Mouse (Mus musculus) embryonic facial prominence, embryonic 12.5 days (tissue): Measurements from ENCODE around the gene Wdr6. TPM values are rescaled to one million over a fixed set of nuclear protein-coding genes. Genes with fewer than 3 reads are reported as not detected.
A peak's percentile ranks its signal among the peaks of the same experiment; 100 is the strongest.

Experiments used
- ATAC-seq: fragments of 200-750 bp; cut with Nextera tagmentation; 2 replicates; pipeline ENCODE4 v1.8.0; 2017; ENCODE audit not compliant: insufficient number of reproducible peaks, insufficient read depth, low FRiP score, low TSS enrichment
- H3K27ac ChIP-seq: fragments of 300-500 bp; sonication (generic); 2 replicates; pipeline ENCODE4 v1.5.1; 2016; ENCODE audit warnings: mild to moderate bottlenecking
- H3K27me3 ChIP-seq: fragments of 300-500 bp; sonication (generic); 2 replicates; pipeline ENCODE4 v1.6.1; 2016; ENCODE audit warnings: mild to moderate bottlenecking, moderate library complexity
- H3K36me3 ChIP-seq: fragments of 300-500 bp; sonication (generic); 2 replicates; pipeline ENCODE4 v1.6.1; 2016; ENCODE audit warnings: mild to moderate bottlenecking
- H3K4me1 ChIP-seq: fragments of 300-500 bp; sonication (generic); 2 replicates; pipeline ENCODE4 v1.6.1; 2016
- H3K4me2 ChIP-seq: fragments of 300-500 bp; sonication (generic); replicated peaks from 2 replicates; pipeline ENCODE4 v1.6.1; 2016; ENCODE audit warnings: mild to moderate bottlenecking, moderate library complexity
- H3K4me3 ChIP-seq: fragments of 300-500 bp; sonication (generic); 2 replicates; pipeline ENCODE4 v1.5.1; 2016; ENCODE audit warnings: mild to moderate bottlenecking
- H3K9ac ChIP-seq: fragments of 300-500 bp; sonication (generic); 2 replicates; pipeline ENCODE4 v1.6.1; 2016; ENCODE audit warnings: mild to moderate bottlenecking, moderate library complexity
- H3K9me3 ChIP-seq: fragments of 300-500 bp; sonication (generic); 2 replicates; pipeline ENCODE4 v1.6.1; 2016; ENCODE audit warnings: mild to moderate bottlenecking, moderate library complexity
- WGBS: fragments of 180-500 bp; shearing (Covaris S2); methylation state at CpG from one replicate; pipeline ENCODE4 v1.1.7; 2016; 5-methylcytosine and 5-hydroxymethylcytosine counted together
- polyA plus RNA-seq: library from polyadenylated mRNA; unstranded; fragments of >200 nt; fragmentation: Nextera tagmentation; extraction: Ambion mirVana; gene quantifications from 2 replicates; pipeline ENCODE4 v1.2.1, GENCODE M21; 2016

Wdr6 gene
- polyA plus RNA-seq, 1 experiment from 2014 or later = 215 TPM

- Histone ChIP-seq H3K9me3 (no peaks in the 10 kb centered on the region), H3K4me3 (no peak overlapping the region), H3K27ac (no peak overlapping the region), H3K27me3 (no peaks in the 10 kb centered on the region), H3K36me3 (no peaks in the 10 kb centered on the region), H3K4me1 (peaks cover 2% of the 10 kb centered on the region; the same call in 1 of the 2 replicates), H3K9ac (no peak overlapping the region), H3K4me2 (no peak overlapping the region)
- ATAC-seq = no peak
- 73% methylated on average over 3 of the region's 3 CpGs for WGBS
These were observed 15.8 kb upstream of the Wdr6 start for GRCm38 (mm10) chr9:108594354-108594753.

DNA sequence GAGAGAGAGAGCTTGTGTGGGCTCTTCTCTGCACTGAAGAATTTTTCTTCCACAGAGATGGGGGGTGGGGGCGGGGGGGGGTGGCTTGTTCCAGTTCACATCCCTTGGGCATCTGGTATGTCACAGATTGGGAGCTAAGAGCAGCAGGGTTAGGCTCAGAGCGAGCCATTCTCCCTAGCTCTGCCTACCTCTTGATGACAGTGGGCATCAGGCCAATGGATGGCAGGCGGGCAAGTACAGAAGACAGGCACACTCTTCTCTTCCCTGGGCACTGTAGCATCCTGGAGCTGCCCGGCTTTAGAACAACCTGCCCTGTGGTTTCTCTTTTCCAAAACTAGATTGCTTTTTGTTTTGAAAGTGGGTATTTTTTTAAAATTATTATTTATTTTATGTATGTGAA, 12.9 kb upstream of the Wdr6 start:
- no peak overlapping the region for H3K27ac ChIP-seq

DNA sequence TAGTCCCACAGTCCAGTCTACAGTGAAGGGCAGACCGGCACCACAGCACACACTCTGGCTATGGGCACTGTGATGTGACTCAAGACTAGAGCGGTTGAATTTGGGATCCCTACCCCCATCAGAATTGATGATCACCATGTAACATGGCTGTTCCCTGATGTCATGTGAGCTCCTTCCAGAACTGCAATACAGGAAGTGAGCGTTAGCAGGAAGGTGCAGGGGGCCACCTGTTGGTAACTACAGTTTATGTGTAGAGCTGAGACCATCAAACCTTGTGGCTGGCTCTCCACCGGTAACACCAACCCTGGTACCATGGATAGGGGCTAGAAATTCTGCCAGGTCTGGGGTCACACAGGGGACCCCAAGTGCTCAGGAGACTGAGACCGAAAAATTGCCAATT, 10.7 kb upstream of the Wdr6 start:
- H3K9ac ChIP-seq = no peak overlapping the region
- no peak overlapping the region for H3K4me2 ChIP-seq
- H3K4me1 ChIP-seq = peaks cover 24% of the 10 kb centered on the region
- H3K9me3 ChIP-seq = no peaks in the 10 kb centered on the region
- peak overlapping the region; percentile 80; the same call in 1 of the 2 replicates for H3K27ac ChIP-seq
- no peak for ATAC-seq
- no peaks in the 10 kb centered on the region for H3K36me3 ChIP-seq
- H3K4me3 ChIP-seq = no peak overlapping the region
- H3K27me3 ChIP-seq = no peaks in the 10 kb centered on the region
- 69% methylated on average over 5 of the region's 5 CpGs for WGBS

More for the DNA sequence above, 12.9 kb upstream of the Wdr6 start:
- H3K27me3 ChIP-seq = no peaks in the 10 kb centered on the region
- no peak overlapping the region for H3K4me3 ChIP-seq
- no peaks in the 10 kb centered on the region for H3K36me3 ChIP-seq
- ATAC-seq = no peak
- peaks cover 24% of the 10 kb centered on the region for H3K4me1 ChIP-seq
- no peaks in the 10 kb centered on the region for H3K9me3 ChIP-seq
- no peak overlapping the region for H3K4me2 ChIP-seq
- no peak overlapping the region for H3K9ac ChIP-seq
- 83% methylated on average over 4 of the region's 4 CpGs for WGBS

- peak overlapping the region; percentile 31; the same call in 1 of the 2 replicates for H3K9ac ChIP-seq
- ATAC-seq = peak; percentile 95
- peak overlapping the region; percentile 40 for H3K4me2 ChIP-seq
- H3K9me3 ChIP-seq = no peaks in the 10 kb centered on the region
- H3K27ac ChIP-seq = peak overlapping the region; percentile 80
- no peaks in the 10 kb centered on the region for H3K36me3 ChIP-seq
- H3K27me3 ChIP-seq = no peaks in the 10 kb centered on the region
- peaks cover 24% of the 10 kb centered on the region for H3K4me1 ChIP-seq
- peak overlapping the region; percentile 8 for H3K4me3 ChIP-seq
- WGBS = 1% methylated on average over 14 of the region's 14 CpGs
These were observed 9.1 kb upstream of the Wdr6 start for GRCm38 (mm10) chr9:108587571-108588180.

GRCm38 (mm10) chr9:108579344-108579690, 778 bp upstream of the Wdr6 start:
- Histone ChIP-seq H3K36me3 (peaks cover 26% of the 10 kb centered on the region), H3K9ac (peak overlapping the region; percentile 60), H3K4me1 (peaks cover 46% of the 10 kb centered on the region), H3K4me2 (peak overlapping the region; percentile 70), H3K27me3 (no peaks in the 10 kb centered on the region), H3K4me3 (peak overlapping the region; percentile 90), H3K27ac (peak overlapping the region; percentile 91), H3K9me3 (no peaks in the 10 kb centered on the region)
- WGBS = 65% methylated on average over 5 of the region's 5 CpGs
- no peak for ATAC-seq

- Histone ChIP-seq H3K9me3 (no peaks in the 10 kb centered on the region), H3K4me1 (peaks cover 54% of the 10 kb centered on the region), H3K4me3 (peak overlapping the region; percentile 90), H3K4me2 (peak overlapping the region; percentile 70), H3K9ac (peak overlapping the region; percentile 89), H3K27me3 (no peaks in the 10 kb centered on the region), H3K36me3 (peaks cover 39% of the 10 kb centered on the region), H3K27ac (peak overlapping the region; percentile 91)
- ATAC-seq = no peak
- WGBS = under 1% methylated on average over 24 of the region's 24 CpGs
These were observed 500 bp downstream of the Wdr6 start for GRCm38 (mm10) chr9:108577934-108578544.

GRCm38 (mm10) chr9:108577025-108577424, 1.5 kb downstream of the Wdr6 start:
- Histone ChIP-seq H3K27me3 (no peaks in the 10 kb centered on the region), H3K36me3 (peaks cover 48% of the 10 kb centered on the region), H3K4me3 (peak overlapping the region; percentile 90), H3K9me3 (no peaks in the 10 kb centered on the region), H3K9ac (peak overlapping the region; percentile 89), H3K4me1 (peaks cover 54% of the 10 kb centered on the region), H3K4me2 (peak overlapping the region; percentile 70), H3K27ac (no peak overlapping the region)
- ATAC-seq = no peak
- WGBS = 60% methylated on average over 6 of the region's 6 CpGs

DNA sequence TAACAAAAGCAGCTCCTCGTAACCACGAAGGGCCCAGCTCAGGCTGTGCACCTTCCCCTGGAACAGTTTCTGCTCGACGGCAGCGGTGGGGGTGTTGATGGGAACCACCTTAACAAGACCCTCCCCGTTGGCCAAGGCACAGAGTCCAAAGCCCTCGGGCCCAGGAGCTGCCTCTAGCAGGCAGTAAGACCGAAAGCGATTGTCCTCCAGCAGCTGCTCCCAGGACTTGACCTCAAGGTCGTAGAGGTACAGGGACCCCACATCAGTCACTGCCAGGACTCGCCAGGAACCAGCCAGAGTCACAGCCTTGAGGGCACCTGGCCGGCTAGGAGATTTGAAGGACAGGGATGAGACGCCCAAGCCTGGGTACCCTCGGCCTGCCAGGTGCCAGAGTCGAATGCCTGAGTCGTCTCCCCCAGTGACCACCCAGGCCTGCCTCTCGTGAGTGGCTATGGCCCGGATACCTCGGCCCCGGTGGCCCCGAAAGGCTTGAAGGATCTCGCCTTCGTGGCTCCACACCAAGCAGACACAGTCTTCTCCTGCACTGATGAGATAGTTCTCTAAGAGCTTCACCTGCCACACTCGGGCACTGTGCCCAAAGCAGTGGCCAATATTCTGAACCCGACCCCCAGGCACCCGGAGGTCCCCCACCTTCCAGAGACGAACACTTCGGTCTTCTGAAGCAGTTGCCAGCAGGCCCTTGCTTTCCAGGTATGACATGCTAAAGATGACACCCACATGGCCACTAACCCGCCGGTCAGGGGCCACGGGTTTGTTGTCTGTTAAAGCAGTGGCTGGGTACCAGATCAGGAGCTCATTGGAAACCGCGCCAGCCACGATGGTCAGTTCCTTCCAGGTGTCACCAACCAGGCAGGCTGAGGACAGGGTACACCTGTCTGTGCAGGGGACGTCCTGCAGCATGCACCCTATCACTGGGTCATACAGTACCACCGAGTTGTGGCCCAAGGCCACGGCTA, 2.9 kb downstream of the Wdr6 start:
- peaks cover 53% of the 10 kb centered on the region for H3K36me3 ChIP-seq
- 0 out of 2 replicates have a peak overlapping the region, but pooled peaks have one; percentile 90 for H3K4me3 ChIP-seq
- H3K27ac ChIP-seq = no peak overlapping the region
- H3K27me3 ChIP-seq = no peaks in the 10 kb centered on the region
- 91% methylated on average over 37 of the region's 37 CpGs for WGBS
- no peak overlapping the region for H3K4me2 ChIP-seq
- H3K9ac ChIP-seq = no peak overlapping the region
- no peak for ATAC-seq
- peaks cover 60% of the 10 kb centered on the region for H3K4me1 ChIP-seq
- no peaks in the 10 kb centered on the region for H3K9me3 ChIP-seq

- peaks cover 53% of the 10 kb centered on the region for H3K36me3 ChIP-seq
- H3K4me1 ChIP-seq = peaks cover 66% of the 10 kb centered on the region
- no peak for ATAC-seq
- WGBS = 87% methylated on average over 12 of the region's 12 CpGs
- H3K4me2 ChIP-seq = no peak overlapping the region
- no peak overlapping the region for H3K9ac ChIP-seq
- H3K27me3 ChIP-seq = no peaks in the 10 kb centered on the region
- H3K4me3 ChIP-seq = no peak overlapping the region
- H3K9me3 ChIP-seq = no peaks in the 10 kb centered on the region
- H3K27ac ChIP-seq = no peak overlapping the region
These were observed 3.6 kb downstream of the Wdr6 start for GRCm38 (mm10) chr9:108574921-108575320.

DNA sequence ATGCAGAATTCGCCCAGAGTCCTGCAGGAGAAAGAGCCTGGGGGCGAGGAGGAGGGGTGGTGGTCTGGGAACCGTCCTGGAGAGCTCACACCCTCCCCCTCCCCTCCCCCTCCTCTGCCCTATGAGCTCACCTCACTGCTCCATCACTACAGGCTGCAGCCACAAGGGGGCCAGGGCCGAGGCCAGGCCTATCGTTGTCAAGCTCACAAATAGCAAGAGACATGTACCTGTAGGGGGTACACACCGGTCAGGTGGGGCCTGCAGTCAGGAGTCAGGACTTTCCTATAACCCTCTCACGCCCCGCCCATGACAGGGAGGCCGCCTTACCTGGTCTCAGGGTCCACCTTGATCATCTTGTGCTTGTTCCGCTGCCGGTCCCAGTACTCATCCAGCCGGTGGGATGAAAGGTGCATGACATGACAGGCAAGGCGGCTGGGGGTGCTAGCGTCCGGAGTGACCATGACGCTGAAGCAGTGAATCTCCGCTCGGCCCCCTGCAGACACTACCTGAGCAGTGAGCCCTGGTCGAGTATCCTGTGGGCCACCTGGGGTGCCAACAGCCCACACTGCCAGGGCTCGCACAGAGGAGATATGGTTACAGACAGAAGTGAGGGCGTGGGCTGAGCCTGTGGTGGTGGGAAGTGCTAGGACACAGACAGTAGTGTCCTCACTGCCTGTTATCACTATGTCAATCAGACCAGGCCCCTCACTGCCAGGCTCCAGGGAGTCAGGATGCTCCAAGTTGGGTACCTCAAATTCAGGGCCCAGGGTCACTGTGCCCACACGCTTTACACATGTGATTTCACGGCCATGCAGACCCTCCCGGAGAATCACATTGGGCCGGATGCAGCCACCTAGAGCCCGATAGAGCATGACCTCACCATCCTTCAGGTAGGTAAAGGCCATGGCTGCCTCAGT, 4.5 kb downstream of the Wdr6 start:
- WGBS = 51% methylated on average over 26 of the region's 26 CpGs

DNA sequence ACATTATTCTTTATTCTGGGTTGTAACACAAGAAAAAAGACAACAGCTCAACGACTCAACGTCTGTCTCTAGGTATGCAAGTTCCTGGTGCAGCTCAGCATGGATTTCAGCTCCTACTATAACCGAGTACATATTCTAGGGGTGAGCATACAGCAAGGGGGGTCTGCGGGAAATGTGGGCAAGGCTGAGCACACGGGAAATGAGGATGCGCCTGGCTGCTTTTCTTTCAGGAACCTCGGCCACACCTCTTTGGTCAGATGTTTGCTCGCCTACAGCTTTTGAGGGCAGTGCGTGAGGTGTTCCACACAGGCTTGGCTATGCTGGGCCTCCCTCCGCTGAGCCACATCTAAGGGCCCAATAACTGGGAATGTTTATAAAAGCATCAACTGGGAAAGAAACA, 6.2 kb downstream of the Wdr6 start:
- Histone ChIP-seq H3K9me3 (no peaks in the 10 kb centered on the region), H3K27ac (no peak overlapping the region), H3K9ac (no peak overlapping the region), H3K4me2 (no peak overlapping the region), H3K4me3 (no peak overlapping the region), H3K4me1 (peaks cover 61% of the 10 kb centered on the region), H3K27me3 (no peaks in the 10 kb centered on the region), H3K36me3 (peaks cover 53% of the 10 kb centered on the region)
- no peak for ATAC-seq
- 90% methylated on average over 10 of the region's 10 CpGs for WGBS

More for the DNA sequence above, 4.5 kb downstream of the Wdr6 start:
- H3K9me3 ChIP-seq = no peaks in the 10 kb centered on the region
- ATAC-seq = no peak
- peaks cover 53% of the 10 kb centered on the region for H3K36me3 ChIP-seq
- no peaks in the 10 kb centered on the region for H3K27me3 ChIP-seq
- H3K4me1 ChIP-seq = peaks cover 58% of the 10 kb centered on the region
- no peak overlapping the region for H3K9ac ChIP-seq
- no peak overlapping the region for H3K27ac ChIP-seq
- H3K4me3 ChIP-seq = no peak overlapping the region
- H3K4me2 ChIP-seq = no peak overlapping the region; the same call in 1 of the 2 replicates
